Mouse (Mus musculus) thymus, adult 2 months (tissue): ENCODE measurements around the gene Plekhb2.

ENCODE experiments used
- CTCF ChIP-seq: fragments of 200-500 bp; IDR thresholded peaks from 2 replicates; pipeline ENCODE4 v1.5.1; 2012; ENCODE audit warnings: mild to moderate bottlenecking, control low read depth, low read length, moderate library complexity, borderline replicate concordance; ENCODE audit not compliant: control insufficient read depth, poor library complexity, insufficient read depth; ENCODE audit errors: extremely low read depth
- POLR2A ChIP-seq: fragments of 200-500 bp; IDR thresholded peaks from 2 replicates; pipeline ENCODE4 v1.6.1; 2012; ENCODE audit warnings: mild to moderate bottlenecking, low read length, control low read depth, moderate library complexity; ENCODE audit not compliant: control insufficient read depth, poor library complexity, insufficient read depth; ENCODE audit errors: extremely low read depth

- TF ChIP-seq CTCF: no peak
- no peak for TF ChIP-seq POLR2A
Measured at GRCm38 (mm10) chr1:34823353-34823752, 26.4 kb upstream of the Plekhb2 start.
